Mouse (Mus musculus) intestine, embryonic 16.5 days (tissue): Measurements from ENCODE around the gene Tmc7. TPM values are rescaled to one million over a fixed set of nuclear protein-coding genes. Genes with fewer than 3 reads are reported as not detected.

Experiments used
- ATAC-seq: fragments of 200-750 bp; cut with Nextera tagmentation; 2 replicates; pipeline ENCODE4 v1.8.0; 2017; ENCODE audit warnings: moderate TSS enrichment, moderate library complexity
- H3K27ac ChIP-seq: fragments of 300-500 bp; sonication (generic); 2 replicates; pipeline ENCODE4 v1.5.1; 2014; ENCODE audit warnings: mild to moderate bottlenecking, low read length
- H3K27me3 ChIP-seq: fragments of 300-500 bp; sonication (generic); replicated peaks from 2 replicates; pipeline ENCODE4 v1.6.1; 2014; ENCODE audit warnings: low read length, control low read depth, mixed read lengths; ENCODE audit not compliant: control insufficient read depth, insufficient read depth
- H3K36me3 ChIP-seq: fragments of 300-500 bp; sonication (generic); 2 replicates; pipeline ENCODE4 v1.6.1; 2014; ENCODE audit warnings: low read length, control low read depth; ENCODE audit not compliant: control insufficient read depth, insufficient read depth
- H3K4me1 ChIP-seq: fragments of 300-500 bp; sonication (generic); 2 replicates; pipeline ENCODE4 v1.6.1; 2014; ENCODE audit warnings: low read length, control low read depth, mixed read lengths; ENCODE audit not compliant: control insufficient read depth, insufficient read depth
- H3K4me2 ChIP-seq: fragments of 300-500 bp; sonication (generic); 2 replicates; pipeline ENCODE4 v1.6.1; 2014; ENCODE audit warnings: low read depth, low read length, control low read depth
- H3K4me3 ChIP-seq: fragments of 300-500 bp; sonication (generic); 2 replicates; pipeline ENCODE4 v1.5.1; 2014; ENCODE audit warnings: mild to moderate bottlenecking, low read length
- H3K9ac ChIP-seq: fragments of 300-500 bp; sonication (generic); 2 replicates; pipeline ENCODE4 v1.6.1; 2014; ENCODE audit warnings: low read depth, low read length
- H3K9me3 ChIP-seq: fragments of 300-500 bp; sonication (generic); 2 replicates; pipeline ENCODE4 v1.6.1; 2016; ENCODE audit warnings: low read length, control low read depth; ENCODE audit not compliant: control insufficient read depth
- WGBS: fragments of 180-500 bp; shearing (Covaris S2); extraction: QIAGEN DNeasy Blood & Tissue Kit; methylation state at CpG from one replicate; pipeline ENCODE4 v1.1.7; 2014; 5-methylcytosine and 5-hydroxymethylcytosine counted together
- polyA plus RNA-seq: library from polyadenylated mRNA; unstranded; fragments of >200 nt; fragmentation: Nextera tagmentation; extraction: Ambion mirVana; gene quantifications from 2 replicates; pipeline ENCODE4 v1.2.1, GENCODE M21; 2015

Tmc7 gene
- polyA plus RNA-seq, 1 experiment from 2014 or later = 1.7 TPM

- Histone ChIP-seq H3K4me1 (peaks cover 7% of the 10 kb centered on the region), H3K36me3 (no peaks in the 10 kb centered on the region), H3K9me3 (no peaks in the 10 kb centered on the region), H3K27me3 (no peaks in the 10 kb centered on the region), H3K4me2 (no peak overlapping the region), H3K4me3 (no peak overlapping the region), H3K9ac (no peak overlapping the region), H3K27ac (peak overlapping the region; percentile 57)
- 82% methylated on average over 4 of the region's 4 CpGs for WGBS
- ATAC-seq = peak; percentile 83
Measured at GRCm38 (mm10) chr7:118611185-118611749, 26.7 kb upstream of the Tmc7 start.

DNA sequence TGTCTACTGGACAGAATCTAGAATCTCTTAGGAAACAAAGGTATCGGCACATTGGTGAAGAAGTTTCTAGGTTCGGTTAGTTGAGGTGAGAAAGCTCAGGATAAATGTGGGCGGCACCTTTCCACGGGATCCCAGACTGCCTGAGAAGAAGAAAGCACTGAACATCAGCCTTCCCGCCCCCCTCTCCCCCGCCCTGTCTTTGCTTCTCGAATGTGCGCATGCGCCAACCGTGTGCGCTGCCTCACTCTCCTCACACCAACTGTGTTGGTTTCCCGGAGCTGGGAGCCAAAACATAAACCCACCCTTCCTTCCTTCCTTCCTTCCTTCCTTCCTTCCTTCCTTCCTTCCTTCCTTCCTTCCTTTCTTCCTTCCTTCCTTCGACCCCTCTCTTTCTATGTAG, 26.2 kb upstream of the Tmc7 start:
- no peak overlapping the region for H3K27ac ChIP-seq
- peaks cover 7% of the 10 kb centered on the region for H3K4me1 ChIP-seq
- no peaks in the 10 kb centered on the region for H3K9me3 ChIP-seq

GRCm38 (mm10) chr7:118609815-118610214, 25.3 kb upstream of the Tmc7 start:
- Histone ChIP-seq H3K36me3 (no peaks in the 10 kb centered on the region), H3K4me2 (no peak overlapping the region), H3K9ac (no peak overlapping the region), H3K27me3 (no peaks in the 10 kb centered on the region), H3K4me1 (peaks cover 9% of the 10 kb centered on the region), H3K4me3 (no peak overlapping the region), H3K9me3 (no peaks in the 10 kb centered on the region), H3K27ac (no peak overlapping the region)
- ATAC-seq = no peak
- WGBS = 84% methylated on average over 7 of the region's 7 CpGs

More for the DNA sequence above, 26.2 kb upstream of the Tmc7 start:
- no peaks in the 10 kb centered on the region for H3K36me3 ChIP-seq
- H3K4me3 ChIP-seq = no peak overlapping the region
- 82% methylated on average over 13 of the region's 13 CpGs for WGBS
- H3K27me3 ChIP-seq = no peaks in the 10 kb centered on the region
- H3K4me2 ChIP-seq = no peak overlapping the region
- no peak for ATAC-seq
- H3K9ac ChIP-seq = no peak overlapping the region

DNA sequence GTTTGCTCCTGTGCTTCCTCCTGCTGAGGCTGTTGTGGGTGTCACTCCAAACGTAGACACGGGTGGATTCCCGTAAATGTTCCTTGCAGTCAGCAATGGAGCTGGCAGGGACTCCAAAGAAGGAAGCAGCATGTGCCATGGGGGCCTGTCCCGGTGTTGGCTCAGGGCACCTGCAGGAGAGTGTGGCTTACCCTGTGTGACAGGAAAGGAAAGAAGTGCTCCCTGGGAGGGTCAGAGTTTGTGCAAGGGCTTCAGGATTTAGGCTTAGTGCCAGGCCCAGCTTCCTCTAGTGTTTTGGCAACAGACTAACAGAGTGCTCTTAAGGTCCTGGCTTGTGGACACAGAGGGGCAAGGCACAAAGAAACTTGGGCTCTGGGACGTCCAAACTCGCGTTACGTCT, 20.3 kb upstream of the Tmc7 start:
- Histone ChIP-seq H3K9ac (peak overlapping the region; percentile 51; the same call in 1 of the 2 replicates), H3K4me3 (no peak overlapping the region), H3K4me1 (peaks cover 4% of the 10 kb centered on the region; the same call in 1 of the 2 replicates), H3K27ac (peak overlapping the region; percentile 62), H3K27me3 (no peaks in the 10 kb centered on the region), H3K4me2 (no peak overlapping the region), H3K36me3 (no peaks in the 10 kb centered on the region), H3K9me3 (no peaks in the 10 kb centered on the region)
- WGBS = 73% methylated on average over 8 of the region's 8 CpGs
- peak; percentile 27; the same call in 1 of the 2 replicates for ATAC-seq

DNA sequence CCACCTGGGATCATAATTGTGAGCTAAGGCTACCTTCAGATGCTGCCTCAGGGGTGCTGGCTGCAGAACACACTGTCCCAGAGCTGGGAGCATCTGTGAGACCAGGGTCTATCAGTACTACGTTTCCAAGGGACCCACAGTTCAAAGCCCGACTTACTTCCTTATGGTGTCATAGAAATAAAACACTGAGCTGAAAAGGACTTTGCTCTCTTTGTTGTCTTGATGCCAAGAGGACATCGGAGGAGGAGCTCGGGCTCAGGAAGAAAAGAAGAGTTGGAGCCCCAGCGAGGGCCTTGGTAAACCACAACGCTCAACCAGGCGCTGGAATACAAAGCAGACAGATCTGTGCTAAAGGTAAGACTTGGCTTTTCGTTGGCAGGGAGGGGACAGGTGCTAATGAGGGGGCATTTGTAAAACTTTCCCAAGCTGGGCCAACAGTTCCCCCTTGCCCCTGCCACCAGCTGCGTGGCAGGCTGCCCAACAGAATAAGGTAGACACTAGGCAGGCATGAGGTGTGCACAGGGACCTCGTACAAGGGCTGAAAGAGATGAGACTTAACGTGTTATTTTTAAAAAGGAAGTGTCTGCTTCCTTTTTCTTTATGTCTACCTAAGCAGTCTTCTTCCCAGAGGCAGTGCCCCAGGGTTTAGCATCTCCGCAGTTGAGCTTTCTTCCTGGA, 15.6 kb upstream of the Tmc7 start:
- H3K27ac ChIP-seq = peak overlapping the region; percentile 79
- H3K4me2 ChIP-seq = peak overlapping the region; percentile 47
- H3K4me1 ChIP-seq = peaks cover 9% of the 10 kb centered on the region
- H3K36me3 ChIP-seq = no peaks in the 10 kb centered on the region
- 51% methylated on average over 12 of the region's 12 CpGs for WGBS
- H3K9me3 ChIP-seq = no peaks in the 10 kb centered on the region
- peak overlapping the region; percentile 39 for H3K4me3 ChIP-seq
- H3K9ac ChIP-seq = peak overlapping the region; percentile 53
- ATAC-seq = peak; percentile 86
- H3K27me3 ChIP-seq = 0 out of 2 replicates have a peak, but pooled peaks cover 3% of the 10 kb centered on the region

- Histone ChIP-seq H3K9ac (peak within 1 kb of the TSS; percentile 61), H3K4me3 (peak within 1 kb of the TSS; percentile 32), H3K27ac (no peak within 1 kb of the TSS), H3K27me3 (peaks cover 3% of the 10 kb centered on the region; the same call in 1 of the 2 replicates), H3K4me1 (peaks cover 15% of the 10 kb centered on the region), H3K9me3 (no peaks in the 10 kb centered on the region), H3K4me2 (peak within 1 kb of the TSS; percentile 57), H3K36me3 (no peaks in the 10 kb centered on the region)
- WGBS = 4% methylated on average over 23 of the region's 23 CpGs
- no peak for ATAC-seq
Measured at GRCm38 (mm10) chr7:118597201-118597600, 12.7 kb upstream of the Tmc7 start, which contains the start of gene Tmc5. TSS of gene Tmc5 (plus strand) at chr7:118597297.

DNA sequence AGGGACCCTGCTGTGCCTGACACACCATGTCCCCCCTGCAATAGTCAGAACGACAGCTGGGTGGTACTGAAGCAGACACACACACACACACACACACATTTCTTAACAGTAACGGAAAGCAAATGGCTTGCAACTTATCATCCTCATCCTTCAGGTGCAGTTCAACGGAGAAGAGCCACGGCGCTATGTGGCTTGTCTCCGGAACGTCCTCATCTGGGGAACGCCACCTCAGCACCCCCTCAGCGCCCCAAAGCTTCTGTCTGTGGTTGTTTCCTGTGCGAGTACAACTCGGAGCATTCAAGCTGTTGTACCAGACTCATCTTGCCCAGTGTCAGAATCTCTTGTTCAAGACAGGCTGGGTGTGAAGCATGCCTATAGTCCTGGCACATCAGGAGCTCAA, 11.7 kb upstream of the Tmc7 start:
- no peak overlapping the region for H3K27ac ChIP-seq
- no peak for ATAC-seq
- peaks cover 3% of the 10 kb centered on the region; the same call in 1 of the 2 replicates for H3K27me3 ChIP-seq
- WGBS = 81% methylated on average over 11 of the region's 11 CpGs
- H3K4me3 ChIP-seq = no peak overlapping the region
- H3K4me1 ChIP-seq = peaks cover 15% of the 10 kb centered on the region
- no peak overlapping the region for H3K4me2 ChIP-seq
- H3K36me3 ChIP-seq = no peaks in the 10 kb centered on the region
- no peaks in the 10 kb centered on the region for H3K9me3 ChIP-seq
- H3K9ac ChIP-seq = no peak overlapping the region

GRCm38 (mm10) chr7:118595228-118595627, 10.7 kb upstream of the Tmc7 start:
- Histone ChIP-seq H3K36me3 (no peaks in the 10 kb centered on the region), H3K27me3 (peaks cover 3% of the 10 kb centered on the region; the same call in 1 of the 2 replicates), H3K9me3 (no peaks in the 10 kb centered on the region), H3K4me2 (peak overlapping the region; percentile 51), H3K27ac (no peak overlapping the region), H3K4me1 (peaks cover 15% of the 10 kb centered on the region), H3K4me3 (peak overlapping the region; percentile 2; the same call in 1 of the 2 replicates), H3K9ac (peak overlapping the region; percentile 42; the same call in 1 of the 2 replicates)
- 1% methylated on average over 14 of the region's 14 CpGs for WGBS
- ATAC-seq = peak; percentile 57

DNA sequence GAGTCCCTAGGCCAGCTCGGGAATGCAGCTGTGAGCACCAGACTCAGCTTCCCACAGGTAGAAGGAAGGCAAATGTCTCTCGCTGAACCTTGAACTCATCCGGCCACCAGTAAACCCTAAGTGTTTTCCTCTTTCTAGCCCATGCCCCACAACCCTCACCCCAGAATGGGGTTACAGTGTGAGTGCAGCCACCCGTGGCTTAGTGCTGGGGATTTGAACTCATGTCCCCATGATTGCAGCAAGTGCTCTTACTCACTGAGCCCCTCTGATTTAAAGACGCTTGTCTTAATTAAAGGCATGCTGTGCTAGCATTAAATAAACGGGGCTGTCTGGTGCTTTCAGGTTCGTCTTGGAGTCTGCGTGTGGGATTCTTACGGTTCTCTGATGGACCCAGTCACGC, 10.1 kb upstream of the Tmc7 start:
- Histone ChIP-seq H3K4me1 (peaks cover 15% of the 10 kb centered on the region), H3K27ac (no peak overlapping the region), H3K27me3 (peaks cover 3% of the 10 kb centered on the region; the same call in 1 of the 2 replicates), H3K9me3 (no peaks in the 10 kb centered on the region), H3K9ac (peak overlapping the region; percentile 42; the same call in 1 of the 2 replicates), H3K36me3 (no peaks in the 10 kb centered on the region), H3K4me3 (no peak overlapping the region), H3K4me2 (peak overlapping the region; percentile 51; the same call in 1 of the 2 replicates)
- ATAC-seq = no peak
- 34% methylated on average over 10 of the region's 10 CpGs for WGBS
